Mouse (Mus musculus) kidney, postnatal 14 days (tissue): Measurements from ENCODE around the gene Ccr3.
"Not testable (repeated sequence)": the region's sequence is repeated elsewhere in the genome, so short reads cannot be mapped to it uniquely, and the experiment has no call there.

ENCODE experiments used
- DNase-seq: peaks from one replicate; pipeline ENCODE4 v3.0.0; 2022; ENCODE audit warnings: mixed read lengths

Gene Ccr3

GRCm38 (mm10) chr9:124021672-124022071 is at the start of gene Ccr3:
Ccr3 (plus strand) TSS chr9:124021972.
- DNase-seq: no peak

GRCm38 (mm10) chr9:123975630-123976029 is 46.1 kb upstream of the Ccr3 start:
- DNase-seq: no peak

GRCm38 (mm10) chr9:123976876-123977663 is 44.7 kb upstream of the Ccr3 start:
- DNase-seq: no peak

- DNase-seq: no peak
These were observed 43.5 kb upstream of the Ccr3 start, which contains the start of gene Ccr1l1 for GRCm38 (mm10) chr9:123978308-123978707. Ccr1l1 (minus strand) TSS chr9:123978408.

GRCm38 (mm10) chr9:123980858-123981475 is 40.8 kb upstream of the Ccr3 start:
- not testable (repeated sequence) for DNase-seq

- no peak for DNase-seq
These were observed 39.9 kb upstream of the Ccr3 start for GRCm38 (mm10) chr9:123981909-123982308.

- DNase-seq: no peak
These were observed 39.1 kb upstream of the Ccr3 start for GRCm38 (mm10) chr9:123982720-123983119.

GRCm38 (mm10) chr9:123984943-123985342 is 36.8 kb upstream of the Ccr3 start:
- DNase-seq: no peak

GRCm38 (mm10) chr9:123986217-123986616 is 35.6 kb upstream of the Ccr3 start:
- DNase-seq: no peak

- no peak for DNase-seq
These were observed 32.1 kb upstream of the Ccr3 start for GRCm38 (mm10) chr9:123989671-123990070.

- DNase-seq: no peak
These were observed 30.4 kb upstream of the Ccr3 start for GRCm38 (mm10) chr9:123991312-123991906.

- no peak for DNase-seq
These were observed 24.1 kb upstream of the Ccr3 start for GRCm38 (mm10) chr9:123997719-123998118.

GRCm38 (mm10) chr9:123999784-124000183 is 22.0 kb upstream of the Ccr3 start:
- no peak for DNase-seq

GRCm38 (mm10) chr9:124012691-124013090 is 9.1 kb upstream of the Ccr3 start:
- no peak for DNase-seq

- DNase-seq: no peak
These were observed 8.5 kb upstream of the Ccr3 start for GRCm38 (mm10) chr9:124013270-124013669.

GRCm38 (mm10) chr9:124014985-124015652 is 6.7 kb upstream of the Ccr3 start:
- DNase-seq: no peak

GRCm38 (mm10) chr9:124016048-124016447 is 5.7 kb upstream of the Ccr3 start:
- no peak for DNase-seq

GRCm38 (mm10) chr9:124019887-124020286 is 1.9 kb upstream of the Ccr3 start:
- DNase-seq: no peak

GRCm38 (mm10) chr9:124033345-124033744 is 11.6 kb downstream of the Ccr3 start:
- DNase-seq: peak; percentile 20

GRCm38 (mm10) chr9:124037707-124038106 is 15.9 kb downstream of the Ccr3 start:
- peak; percentile 90 for DNase-seq

GRCm38 (mm10) chr9:124038158-124038582 is 16.4 kb downstream of the Ccr3 start:
- no peak for DNase-seq

GRCm38 (mm10) chr9:124038949-124039348 is 17.2 kb downstream of the Ccr3 start:
- no peak for DNase-seq

GRCm38 (mm10) chr9:124040932-124041331 is 19.2 kb downstream of the Ccr3 start:
- DNase-seq: no peak
